Mouse (Mus musculus) lung, embryonic 16.5 days (tissue): ENCODE measurements around the gene Trmt1l. TPM values are rescaled to one million over a fixed set of nuclear protein-coding genes. Genes with fewer than 3 reads are reported as not detected.

Source experiments
- ATAC-seq: fragments of 200-750 bp; cut with Nextera tagmentation; 2 replicates; pipeline ENCODE4 v1.8.0; 2017; ENCODE audit warnings: low read depth, mild to moderate bottlenecking, moderate library complexity
- H3K27ac ChIP-seq: fragments of 300-500 bp; sonication (generic); 2 replicates; pipeline ENCODE4 v1.5.1; 2014; ENCODE audit warnings: mild to moderate bottlenecking, control low read depth, low read length
- H3K27me3 ChIP-seq: fragments of 300-500 bp; sonication (generic); 2 replicates; pipeline ENCODE4 v1.6.1; 2014; ENCODE audit warnings: low read depth, low read length, mixed read lengths; ENCODE audit not compliant: control insufficient read depth, insufficient read depth
- H3K36me3 ChIP-seq: fragments of 300-500 bp; sonication (generic); 2 replicates; pipeline ENCODE4 v1.6.1; 2014; ENCODE audit warnings: low read length; ENCODE audit not compliant: control insufficient read depth, insufficient read depth
- H3K4me1 ChIP-seq: fragments of 300-500 bp; sonication (generic); replicated peaks from 2 replicates; pipeline ENCODE4 v1.6.1; 2014; ENCODE audit warnings: low read length, mixed read lengths; ENCODE audit not compliant: control insufficient read depth, insufficient read depth
- H3K4me2 ChIP-seq: fragments of 300-500 bp; sonication (generic); 2 replicates; pipeline ENCODE4 v1.6.1; 2014; ENCODE audit warnings: low read depth, low read length, control low read depth
- H3K4me3 ChIP-seq: fragments of 300-500 bp; sonication (generic); 2 replicates; pipeline ENCODE4 v1.5.1; 2014; ENCODE audit warnings: mild to moderate bottlenecking, low read length, control low read depth
- H3K9ac ChIP-seq: fragments of 300-500 bp; sonication (generic); 2 replicates; pipeline ENCODE4 v1.6.1; 2014; ENCODE audit warnings: low read length, control low read depth
- H3K9me3 ChIP-seq: fragments of 300-500 bp; sonication (generic); 2 replicates; pipeline ENCODE4 v1.6.1; 2016; ENCODE audit warnings: low read length; ENCODE audit not compliant: control insufficient read depth
- whole genome bisulfite sequencing: fragments of 180-500 bp; shearing (Covaris S2); extraction: QIAGEN DNeasy Blood & Tissue Kit; methylation state at CpG from one replicate; pipeline ENCODE4 v1.1.7; 2014; 5-methylcytosine and 5-hydroxymethylcytosine counted together
- microRNA-seq: library from miRNA; unstranded; fragments of <30 nt; microRNA quantifications from one replicate; pipeline ENCODE4, GENCODE M21; 2016
- polyA plus RNA-seq: library from polyadenylated mRNA; unstranded; fragments of >200 nt; fragmentation: Nextera tagmentation; extraction: Ambion mirVana; gene quantifications from 2 replicates; pipeline ENCODE4 v1.2.1, GENCODE M21; 2015

Gene Trmt1l
- polyA plus RNA-seq, 1 experiment from 2014 or later, result 39.9 TPM

DNA sequence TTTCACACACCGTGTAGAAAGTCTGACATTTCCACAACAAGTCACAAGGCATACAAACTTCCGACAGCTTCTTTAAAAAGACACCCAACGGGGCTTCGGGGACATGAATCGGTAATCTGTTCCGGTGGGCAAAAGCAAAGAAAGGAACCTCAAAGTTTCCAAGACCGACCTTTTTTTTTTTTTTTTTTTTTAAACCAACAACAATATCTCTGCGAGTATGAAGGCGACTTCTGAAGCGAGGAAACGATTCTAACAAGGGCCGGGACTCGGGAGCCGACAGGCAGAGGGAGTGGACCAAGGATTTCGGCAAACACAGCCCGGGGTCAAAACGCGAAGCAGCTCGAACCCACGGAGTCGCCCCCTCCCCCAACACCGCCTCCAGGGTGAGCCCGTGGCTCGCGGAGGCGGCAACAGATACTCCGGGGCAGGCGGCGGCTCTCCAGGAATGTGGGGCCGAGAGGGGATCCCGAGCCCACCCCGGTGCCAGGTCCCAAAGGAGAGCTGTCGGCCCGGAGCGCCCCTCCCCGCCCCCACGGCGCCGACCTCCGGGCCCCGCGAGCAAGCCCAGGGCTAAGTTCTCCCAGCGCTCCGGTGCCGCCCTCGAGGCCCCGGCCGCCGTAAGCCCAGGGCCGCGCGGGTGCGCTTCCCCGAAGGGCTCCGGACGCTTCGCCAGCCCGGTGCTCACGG lies 71.6 kb downstream of the Trmt1l start:
- no peaks in the 10 kb centered on the region for H3K9me3 ChIP-seq
- H3K27ac ChIP-seq, result peak overlapping the region; percentile 98
- H3K4me1 ChIP-seq, result peaks cover 20% of the 10 kb centered on the region
- whole genome bisulfite sequencing, result 0% methylated on average over 58 of the region's 59 CpGs
- ATAC-seq, result peak; percentile 55
- H3K9ac ChIP-seq, result peak overlapping the region; percentile 97
- no peaks in the 10 kb centered on the region; the same call in 1 of the 2 replicates for H3K36me3 ChIP-seq
- no peaks in the 10 kb centered on the region for H3K27me3 ChIP-seq
- peak overlapping the region; percentile 59 for H3K4me2 ChIP-seq
- peak overlapping the region; percentile 88 for H3K4me3 ChIP-seq

DNA sequence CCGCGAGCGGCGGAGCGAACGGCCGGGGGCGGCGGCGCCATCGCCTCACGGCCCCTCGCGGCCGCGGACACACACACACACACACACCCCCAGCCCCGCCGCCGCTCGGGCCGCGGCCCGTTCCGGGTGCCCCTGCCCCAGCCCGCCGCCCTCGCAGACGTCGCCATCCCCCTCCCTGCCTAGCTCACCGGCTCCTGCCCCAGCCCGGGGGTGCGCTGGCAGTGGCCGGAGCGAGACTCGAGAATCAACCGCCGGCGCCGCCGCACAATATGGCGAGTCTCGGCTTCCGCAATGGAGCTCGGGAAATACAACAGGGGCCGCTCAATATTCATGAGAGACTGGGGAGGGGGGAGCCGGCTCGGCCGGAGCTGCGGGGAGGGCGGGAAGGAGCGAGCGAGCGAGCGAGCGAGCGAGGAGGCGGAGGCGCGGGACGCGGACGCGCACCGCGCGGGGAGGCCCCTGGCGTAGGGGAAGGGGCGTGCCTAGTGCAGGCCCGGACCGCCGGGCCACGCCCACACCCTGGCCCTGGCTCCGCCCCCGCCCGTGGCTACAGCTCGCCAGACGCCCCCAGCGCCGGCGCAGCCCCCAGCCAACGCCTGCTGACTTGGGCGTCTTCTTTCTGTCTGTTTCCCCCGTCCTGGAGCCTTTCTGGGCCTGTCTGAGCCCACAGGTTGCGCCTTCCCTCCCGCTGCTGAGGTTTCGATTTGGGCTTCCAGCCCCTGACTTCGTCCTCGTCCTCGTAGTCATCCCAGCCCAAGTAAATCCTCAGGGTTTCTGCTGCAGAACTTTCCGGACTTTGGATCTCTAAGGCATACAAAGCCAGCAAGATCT lies 72.4 kb downstream of the Trmt1l start, which contains the start of gene Rnf2:
Gene Rnf2, minus strand, starts transcription at position 425 of the 831 bp plus-strand sequence.
- Histone ChIP-seq H3K27me3 (no peaks in the 10 kb centered on the region), H3K9me3 (no peaks in the 10 kb centered on the region), H3K9ac (peak within 1 kb of the TSS; percentile 97), H3K27ac (peak within 1 kb of the TSS; percentile 98), H3K4me2 (peak within 1 kb of the TSS; percentile 81), H3K36me3 (no peaks in the 10 kb centered on the region; the same call in 1 of the 2 replicates), H3K4me1 (peaks cover 14% of the 10 kb centered on the region), H3K4me3 (peak within 1 kb of the TSS; percentile 88)
- under 1% methylated on average over 61 of the region's 90 CpGs for whole genome bisulfite sequencing
- ATAC-seq, result peak; percentile 98

Small RNAs within 50 kb of the gene (microRNA-seq; reads per million reads assigned to microRNA genes)
- gene Mir7682, result not detected

Other genes starting within 250 kb of the Trmt1l start
- 0.11 TPM in 1 of 2 replicates, not detected in the other for gene Gm47985, start 246.0 kb upstream of the Trmt1l start, polyA plus RNA-seq
- gene Gm8947, start 236.2 kb upstream of the Trmt1l start, polyA plus RNA-seq, result not detected in 2 replicates
- not detected in 2 replicates for gene Gm47995, start 230.1 kb upstream of the Trmt1l start, polyA plus RNA-seq
- gene 3110040M04Rik, start 224.4 kb upstream of the Trmt1l start, polyA plus RNA-seq, result not detected in 2 replicates
- not detected in 2 replicates for gene Gm47996, start 218.4 kb upstream of the Trmt1l start, polyA plus RNA-seq
- 212 and 230 TPM in 2 replicates for gene Ivns1abp, start 84.1 kb upstream of the Trmt1l start, polyA plus RNA-seq
- 32.0 and 38.7 TPM in 2 replicates for gene Swt1, start 87 bp upstream of the Trmt1l start, polyA plus RNA-seq
- gene Rnf2, start 72.4 kb downstream of the Trmt1l start, polyA plus RNA-seq, result 84.2 and 85.3 TPM in 2 replicates
- 12.4 and 14.1 TPM in 2 replicates for gene Fam129a, start 142.6 kb downstream of the Trmt1l start, polyA plus RNA-seq